Comparison of ENCODE assay signal across 8 mouse cellular contexts in the genomic region with DNA sequence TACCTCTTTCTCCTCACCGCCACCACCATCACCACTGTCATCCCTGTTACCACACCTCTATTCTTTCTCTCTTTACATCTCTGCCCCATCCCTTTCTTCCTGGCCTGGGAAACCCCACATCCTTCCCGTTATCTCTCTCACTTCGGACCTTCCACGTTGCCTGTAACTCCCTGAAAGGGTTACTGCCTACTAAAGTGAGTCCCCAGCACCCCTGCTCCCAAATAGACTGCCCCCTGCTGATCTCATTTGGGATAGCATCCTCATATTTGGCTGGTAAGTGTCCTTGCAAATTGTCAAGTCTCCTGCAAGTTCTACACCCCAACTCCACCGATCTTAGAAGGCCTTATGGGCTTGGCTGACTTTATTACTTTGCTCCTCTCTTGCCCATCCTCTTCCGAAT. TPM values are rescaled to one million over a fixed set of nuclear protein-coding genes. Genes with fewer than 3 reads are reported as not detected.
A peak's percentile ranks its signal among the peaks of the same experiment; 100 is the strongest.
DNase-seq lines count a peak whose midpoint lies in the region; ATAC-seq and TF ChIP-seq lines count a peak whose summit lies in the region.

No protein-coding gene starts in this region.

- WGBS in heart, postnatal 0 days = 54% methylated on average over 6 of the region's 6 CpGs
- WGBS in heart, embryonic 10.5 days = 53% methylated on average over 6 of the region's 6 CpGs

- ATAC-seq in heart, postnatal 0 days (ENCODE audit: insufficient read depth, low read depth) = no peak
- no peak for ATAC-seq in erythroblast, adult 5-6 weeks (replicated peaks; ENCODE audit: low FRiP score, poor library complexity, severe bottlenecking)

- H3K27ac ChIP-seq in heart, postnatal 0 days (ENCODE audit: low read depth) = no peak overlapping the region
- no peak overlapping the region for H3K27ac ChIP-seq in heart, embryonic 10.5 days

- H3K4me2 ChIP-seq in heart, postnatal 0 days (ENCODE audit: low read depth, low read length) = no peak overlapping the region

- TF ChIP-seq EP300 in heart, postnatal 0 days (IDR thresholded peaks at IDR 0.05; ENCODE audit: low read depth) = no peak

- H3K36me3 ChIP-seq in heart, postnatal 0 days (replicated peaks; ENCODE audit: control insufficient read depth, insufficient read depth, low read length) = peaks cover 54% of the 10 kb centered on the region
- H3K36me3 ChIP-seq in heart, embryonic 10.5 days = peaks cover 70% of the 10 kb centered on the region

- H3K4me3 ChIP-seq in heart, postnatal 0 days (ENCODE audit: low read depth, low read length) = no peak overlapping the region
- H3K4me3 ChIP-seq in heart, embryonic 10.5 days = no peak overlapping the region

- H3K9ac ChIP-seq in heart, postnatal 0 days (replicated peaks; ENCODE audit: low read depth, low read length) = no peak overlapping the region

- no peaks in the 10 kb centered on the region for H3K27me3 ChIP-seq in heart, postnatal 0 days (ENCODE audit: control insufficient read depth, insufficient read depth, low read length)
- no peaks in the 10 kb centered on the region for H3K27me3 ChIP-seq in heart, embryonic 10.5 days (ENCODE audit: insufficient read depth, poor library complexity, severe bottlenecking)

- no peak for DNase-seq in heart, postnatal 0 days (ENCODE audit: low spot score)
- DNase-seq in heart, embryonic 10.5 days (ENCODE audit: low spot score) = no peak
- peak; percentile 43 for DNase-seq in right cerebral cortex, postnatal 14 days
- DNase-seq in right cerebral cortex, postnatal 10 days (ENCODE audit: low spot score in 2 of 2) = no peak
- DNase-seq in adrenal gland, postnatal 14 days = peak; percentile 68
- peak; percentile 69 for DNase-seq in lung, postnatal 10 days
- no peak for DNase-seq in urinary bladder, postnatal 25 days (ENCODE audit: low spot score)

- TF ChIP-seq CTCF in heart, postnatal 0 days (IDR thresholded peaks at IDR 0.05; ENCODE audit: low read depth) = peak; percentile 52

- H3K9me3 ChIP-seq in heart, postnatal 0 days (replicated peaks; ENCODE audit: control insufficient read depth, low read length) = no peaks in the 10 kb centered on the region
- H3K9me3 ChIP-seq in heart, embryonic 10.5 days = peaks cover 5% of the 10 kb centered on the region; the same call in 1 of the 2 replicates

- no peaks in the 10 kb centered on the region for H3K4me1 ChIP-seq in heart, postnatal 0 days (ENCODE audit: control insufficient read depth, insufficient read depth)
- peaks cover 7% of the 10 kb centered on the region for H3K4me1 ChIP-seq in heart, embryonic 10.5 days

RNA-seq across cellular contexts. Expression of a gene that starts 15.7 kb away (rescaled TPM):
- total RNA-seq in heart, postnatal 0 days (2014; rRNA removed; ENCODE audit: low replicate concordance) = 3.5 and 10.6 TPM in 2 replicates
- polyA plus RNA-seq in heart, postnatal 0 days (2015; fragmentation: Nextera tagmentation; extraction: Ambion mirVana) = 3.6 TPM in 2 replicates
- 1.0 and 1.8 TPM in 2 replicates for polyA plus RNA-seq in heart, embryonic 10.5 days (2016; fragmentation: Nextera tagmentation; extraction: Ambion mirVana)
- 9.7 and 12.4 TPM in 2 replicates for total RNA-seq in adrenal gland, postnatal 14 days (2021)
- total RNA-seq in erythroblast, adult 5-6 weeks (2015; ENCODE audit: low replicate concordance) = 0.19 TPM in 1 of 2 replicates, not detected in the other
- total RNA-seq in erythroblast, adult 5-6 weeks (2017; ENCODE audit: low replicate concordance) = not detected in 2 replicates

RNA-seq across cellular contexts. Expression of a gene that starts 20.5 kb away (rescaled TPM):
- 34.8 and 58.9 TPM in 2 replicates for total RNA-seq in heart, postnatal 0 days (2014; rRNA removed; ENCODE audit: low replicate concordance)
- polyA plus RNA-seq in heart, postnatal 0 days (2015; fragmentation: Nextera tagmentation; extraction: Ambion mirVana) = 23.7 and 26.8 TPM in 2 replicates
- 12.2 and 14.2 TPM in 2 replicates for polyA plus RNA-seq in heart, embryonic 10.5 days (2016; fragmentation: Nextera tagmentation; extraction: Ambion mirVana)
- 36.9 and 46.6 TPM in 2 replicates for total RNA-seq in adrenal gland, postnatal 14 days (2021)
- total RNA-seq in erythroblast, adult 5-6 weeks (2015; ENCODE audit: low replicate concordance) = 1.5 and 2.1 TPM in 2 replicates
- 2.8 and 3.7 TPM in 2 replicates for total RNA-seq in erythroblast, adult 5-6 weeks (2017; ENCODE audit: low replicate concordance)

RNA-seq across cellular contexts. Expression of a gene that starts 30.7 kb away (rescaled TPM):
- total RNA-seq in heart, postnatal 0 days (2014; rRNA removed; ENCODE audit: low replicate concordance) = 24.9 and 27.6 TPM in 2 replicates
- polyA plus RNA-seq in heart, postnatal 0 days (2015; fragmentation: Nextera tagmentation; extraction: Ambion mirVana) = 5.4 and 7.0 TPM in 2 replicates
- 9.7 and 12.8 TPM in 2 replicates for polyA plus RNA-seq in heart, embryonic 10.5 days (2016; fragmentation: Nextera tagmentation; extraction: Ambion mirVana)
- total RNA-seq in adrenal gland, postnatal 14 days (2021) = 0.71 and 0.93 TPM in 2 replicates
- total RNA-seq in erythroblast, adult 5-6 weeks (2015; ENCODE audit: low replicate concordance) = 0.42 TPM in 1 of 2 replicates, not detected in the other
- not detected in 2 replicates for total RNA-seq in erythroblast, adult 5-6 weeks (2017; ENCODE audit: low replicate concordance)

RNA-seq across cellular contexts. Expression of a gene that starts 31.5 kb away (rescaled TPM):
- total RNA-seq in heart, postnatal 0 days (2014; rRNA removed; ENCODE audit: low replicate concordance) = 52.9 and 56.4 TPM in 2 replicates
- polyA plus RNA-seq in heart, postnatal 0 days (2015; fragmentation: Nextera tagmentation; extraction: Ambion mirVana) = 37.6 and 40.5 TPM in 2 replicates
- polyA plus RNA-seq in heart, embryonic 10.5 days (2016; fragmentation: Nextera tagmentation; extraction: Ambion mirVana) = 46.8 and 47.9 TPM in 2 replicates
- 27.5 and 28.5 TPM in 2 replicates for total RNA-seq in adrenal gland, postnatal 14 days (2021)
- 6.5 and 7.7 TPM in 2 replicates for total RNA-seq in erythroblast, adult 5-6 weeks (2015; ENCODE audit: low replicate concordance)
- 2.1 and 5.6 TPM in 2 replicates for total RNA-seq in erythroblast, adult 5-6 weeks (2017; ENCODE audit: low replicate concordance)

RNA-seq across cellular contexts. Expression of a gene that starts 47.2 kb away (rescaled TPM):
- 43.5 and 45.6 TPM in 2 replicates for total RNA-seq in heart, postnatal 0 days (2014; rRNA removed; ENCODE audit: low replicate concordance)
- polyA plus RNA-seq in heart, postnatal 0 days (2015; fragmentation: Nextera tagmentation; extraction: Ambion mirVana) = 84.9 and 89.8 TPM in 2 replicates
- 132 and 142 TPM in 2 replicates for polyA plus RNA-seq in heart, embryonic 10.5 days (2016; fragmentation: Nextera tagmentation; extraction: Ambion mirVana)
- total RNA-seq in adrenal gland, postnatal 14 days (2021) = 79.1 and 87.8 TPM in 2 replicates
- total RNA-seq in erythroblast, adult 5-6 weeks (2015; ENCODE audit: low replicate concordance) = 15.0 TPM in 2 replicates
- 20.2 and 22.0 TPM in 2 replicates for total RNA-seq in erythroblast, adult 5-6 weeks (2017; ENCODE audit: low replicate concordance)

Comparison
In these comparisons a context has a peak if more than half of its experiments do, and no peak if none do; other contexts are left out.
1. DNase-seq: peak in right cerebral cortex, postnatal 14 days (single experiment), adrenal gland, postnatal 14 days (single experiment) and lung, postnatal 10 days (single experiment); none in heart, postnatal 0 days (single experiment), heart, embryonic 10.5 days (single experiment), right cerebral cortex, postnatal 10 days (0 of 2) and urinary bladder, postnatal 25 days (single experiment).
2. RNA of a gene that starts 30.7 kb away (total RNA-seq): 24.9 to 27.6 TPM in heart, postnatal 0 days; 0.71 to 0.93 TPM in adrenal gland, postnatal 14 days and 0.42 TPM in erythroblast, adult 5-6 weeks; every median in the first group is over 10 times any median in the second.